In genomic region chr17:69006272-69006671, GRCm38 (mm10) we compare ENCODE assay signal across 11 mouse cellular contexts.
DNase-seq lines count a peak whose midpoint lies in the region; ATAC-seq and TF ChIP-seq lines count a peak whose summit lies in the region.
"Had no signal": no experiment of that assay in that cellular context is flagged by ENCODE, and none has a peak within 500 bp of the region (broad histone marks: within the 10 kb centered on the region; RNA-seq: fewer than 3 reads in every experiment).

No protein-coding gene starts in this region.

- H3K27ac ChIP-seq in kidney, embryonic 14.5 days (ENCODE audit: low read depth, low read length) = no peak overlapping the region
- H3K27ac ChIP-seq in kidney, adult 2 months (ENCODE audit: insufficient read depth, low read depth, low read length) = no peak overlapping the region
- H3K27ac ChIP-seq in midbrain, embryonic 12.5 days (replicated peaks) = no peak overlapping the region
- no peak overlapping the region for H3K27ac ChIP-seq in midbrain, embryonic 14.5 days (replicated peaks; ENCODE audit: low read depth, low read length)
- H3K27ac ChIP-seq in embryonic facial prominence, embryonic 14.5 days (replicated peaks; ENCODE audit: low read depth, low read length) = no peak overlapping the region
- H3K27ac ChIP-seq: embryonic facial prominence, embryonic 13.5 days; layer of hippocampus, adult 2 months; limb, embryonic 15.5 days had no signal

- no peaks in the 10 kb centered on the region for H3K36me3 ChIP-seq in kidney, embryonic 14.5 days (ENCODE audit: control insufficient read depth, insufficient read depth, low read length)
- no peaks in the 10 kb centered on the region for H3K36me3 ChIP-seq in kidney, adult 2 months (ENCODE audit: control insufficient read depth, insufficient read depth, low read length)
- no peaks in the 10 kb centered on the region for H3K36me3 ChIP-seq in midbrain, embryonic 12.5 days
- H3K36me3 ChIP-seq in midbrain, embryonic 14.5 days (ENCODE audit: control insufficient read depth, insufficient read depth, low read length) = no peaks in the 10 kb centered on the region
- H3K36me3 ChIP-seq in embryonic facial prominence, embryonic 14.5 days (ENCODE audit: control insufficient read depth, insufficient read depth, low read length) = no peaks in the 10 kb centered on the region
- H3K36me3 ChIP-seq: embryonic facial prominence, embryonic 13.5 days; limb, embryonic 15.5 days had no signal

- no peak for TF ChIP-seq POLR2A in kidney, adult 2 months (IDR thresholded peaks at IDR 0.05; ENCODE audit: low read depth, low read length)

- no peak overlapping the region for H3K9ac ChIP-seq in kidney, embryonic 14.5 days (ENCODE audit: low read depth, low read length)
- H3K9ac ChIP-seq in midbrain, embryonic 12.5 days (replicated peaks) = no peak overlapping the region
- H3K9ac ChIP-seq in midbrain, embryonic 14.5 days (replicated peaks; ENCODE audit: low read length) = no peak overlapping the region
- H3K9ac ChIP-seq in embryonic facial prominence, embryonic 14.5 days (ENCODE audit: low read depth, low read length) = no peak overlapping the region
- H3K9ac ChIP-seq: embryonic facial prominence, embryonic 13.5 days; limb, embryonic 15.5 days had no signal

- H3K4me2 ChIP-seq in kidney, embryonic 14.5 days (replicated peaks; ENCODE audit: low read depth, low read length) = no peak overlapping the region
- H3K4me2 ChIP-seq in midbrain, embryonic 12.5 days (replicated peaks) = no peak overlapping the region
- no peak overlapping the region for H3K4me2 ChIP-seq in midbrain, embryonic 14.5 days (ENCODE audit: low read length)
- H3K4me2 ChIP-seq in embryonic facial prominence, embryonic 14.5 days (ENCODE audit: low read depth, low read length) = no peak overlapping the region
- H3K4me2 ChIP-seq: embryonic facial prominence, embryonic 13.5 days; limb, embryonic 15.5 days had no signal

- H3K9me3 ChIP-seq in kidney, embryonic 14.5 days (ENCODE audit: control insufficient read depth, low read length) = no peaks in the 10 kb centered on the region
- no peaks in the 10 kb centered on the region for H3K9me3 ChIP-seq in midbrain, embryonic 12.5 days
- H3K9me3 ChIP-seq in midbrain, embryonic 14.5 days (ENCODE audit: control insufficient read depth, low read length) = no peaks in the 10 kb centered on the region
- H3K9me3 ChIP-seq in embryonic facial prominence, embryonic 14.5 days (ENCODE audit: control insufficient read depth, low read length) = no peaks in the 10 kb centered on the region
- H3K9me3 ChIP-seq: embryonic facial prominence, embryonic 13.5 days; limb, embryonic 15.5 days had no signal

- no peak for DNase-seq in kidney, adult 2 months
- DNase-seq in midbrain, embryonic 14.5 days = no peak
- peak; percentile 12 for DNase-seq in embryonic facial prominence, embryonic 14.5 days (ENCODE audit: low spot score)
- DNase-seq in yolk sac, embryonic 10.5 days (ENCODE audit: low spot score) = peak; percentile 19
- no peak for DNase-seq in frontal cortex, postnatal 25 days (ENCODE audit: low spot score in 2 of 2)
- DNase-seq: right cerebral cortex, adult 18-20 months had no signal

- no peaks in the 10 kb centered on the region for H3K27me3 ChIP-seq in kidney, embryonic 14.5 days (ENCODE audit: control insufficient read depth, insufficient read depth, low read length)
- no peaks in the 10 kb centered on the region for H3K27me3 ChIP-seq in kidney, adult 2 months (replicated peaks; ENCODE audit: control insufficient read depth, insufficient read depth, low read length)
- H3K27me3 ChIP-seq in midbrain, embryonic 12.5 days = no peaks in the 10 kb centered on the region
- no peaks in the 10 kb centered on the region for H3K27me3 ChIP-seq in midbrain, embryonic 14.5 days (ENCODE audit: control insufficient read depth, insufficient read depth, low read length)
- H3K27me3 ChIP-seq in embryonic facial prominence, embryonic 14.5 days (replicated peaks; ENCODE audit: control insufficient read depth, insufficient read depth, low read length) = no peaks in the 10 kb centered on the region
- H3K27me3 ChIP-seq: embryonic facial prominence, embryonic 13.5 days; limb, embryonic 15.5 days had no signal

- ATAC-seq in kidney, embryonic 14.5 days (ENCODE audit: low FRiP score, low TSS enrichment) = peak; percentile 55; the same call in 1 of the 2 replicates
- peak; percentile 44; the same call in 1 of the 2 replicates for ATAC-seq in midbrain, embryonic 12.5 days (ENCODE audit: low FRiP score, low read depth)
- no peak for ATAC-seq in midbrain, embryonic 14.5 days (ENCODE audit: low FRiP score, low TSS enrichment)
- peak; percentile 57 for ATAC-seq in embryonic facial prominence, embryonic 14.5 days (ENCODE audit: low read depth)

- 35% methylated on average over 9 of the region's 9 CpGs for WGBS in kidney, embryonic 14.5 days
- 52% methylated on average over 9 of the region's 9 CpGs for WGBS in kidney, adult 2 months
- 33% methylated on average over 9 of the region's 9 CpGs for WGBS in midbrain, embryonic 12.5 days
- WGBS in midbrain, embryonic 14.5 days = 41% methylated on average over 9 of the region's 9 CpGs
- WGBS in embryonic facial prominence, embryonic 14.5 days = 41% methylated on average over 9 of the region's 9 CpGs

- TF ChIP-seq CTCF in kidney, adult 2 months (conservative IDR thresholded peaks at IDR 0.05; ENCODE audit: insufficient read depth, insufficient read length, low read depth, low read length) = no peak

- H3K4me1 ChIP-seq in kidney, embryonic 14.5 days (ENCODE audit: control insufficient read depth, insufficient read depth, low read length) = no peaks in the 10 kb centered on the region
- H3K4me1 ChIP-seq in kidney, adult 2 months (ENCODE audit: control insufficient read depth, insufficient read depth, low read length) = no peaks in the 10 kb centered on the region
- 0 out of 2 replicates have a peak, but pooled peaks cover 2% of the 10 kb centered on the region for H3K4me1 ChIP-seq in midbrain, embryonic 12.5 days
- H3K4me1 ChIP-seq in midbrain, embryonic 14.5 days (ENCODE audit: control insufficient read depth, insufficient read depth, low read length) = no peaks in the 10 kb centered on the region
- no peaks in the 10 kb centered on the region for H3K4me1 ChIP-seq in embryonic facial prominence, embryonic 14.5 days (ENCODE audit: control insufficient read depth, insufficient read depth, low read length)
- H3K4me1 ChIP-seq: embryonic facial prominence, embryonic 13.5 days had no signal

- no peak overlapping the region for H3K4me3 ChIP-seq in kidney, embryonic 14.5 days (ENCODE audit: low read length)
- H3K4me3 ChIP-seq in kidney, adult 2 months (ENCODE audit: insufficient read depth, low read depth, low read length) = no peak overlapping the region
- no peak overlapping the region for H3K4me3 ChIP-seq in midbrain, embryonic 12.5 days
- no peak overlapping the region for H3K4me3 ChIP-seq in midbrain, embryonic 14.5 days (replicated peaks; ENCODE audit: low read depth, low read length)
- no peak overlapping the region for H3K4me3 ChIP-seq in embryonic facial prominence, embryonic 14.5 days (ENCODE audit: low read depth, low read length)
- H3K4me3 ChIP-seq: embryonic facial prominence, embryonic 13.5 days; layer of hippocampus, adult 2 months; limb, embryonic 15.5 days had no signal

Comparison
In these comparisons a context has a peak if more than half of its experiments do, and no peak if none do; other contexts are left out.
1. DNase-seq: peak in embryonic facial prominence, embryonic 14.5 days (single experiment) and yolk sac, embryonic 10.5 days (single experiment); none in kidney, adult 2 months (single experiment), midbrain, embryonic 14.5 days (single experiment) and frontal cortex, postnatal 25 days (0 of 2).